Mouse (Mus musculus): Measurements from ENCODE around the gene Ccer2.

- TF ChIP-seq CTCF (IDR thresholded peaks at IDR 0.05; ENCODE audit: low read depth, low read length) (no peak), POLR2A (IDR thresholded peaks at IDR 0.05; ENCODE audit: borderline replicate concordance, low read depth, low read length) (no peak)
Measured at GRCm38 (mm10) chr7:28770309-28770708, 14.3 kb downstream of the Ccer2 start.
